Mouse (Mus musculus) natural killer cell, adult 2 months (primary cell): Measurements from ENCODE around the gene Rbfox1.

Source experiments
- DNase-seq, 2 experiments: peaks; one replicate each; pipeline ENCODE4 v3.0.0; 2022; ENCODE audit warnings: low spot score in 2 of 2

The Rbfox1 gene

GRCm38 (mm10) chr16:6095604-6096372, 210.6 kb downstream of the Rbfox1 start:
- DNase-seq, result no peak

- no peak for DNase-seq
Measured at GRCm38 (mm10) chr16:6097244-6098040, 212.3 kb downstream of the Rbfox1 start.

GRCm38 (mm10) chr16:6098116-6098515, 213.0 kb downstream of the Rbfox1 start:
- DNase-seq, result no peak

- DNase-seq, result no peak
Measured at GRCm38 (mm10) chr16:6099598-6099997, 214.4 kb downstream of the Rbfox1 start.

GRCm38 (mm10) chr16:6100421-6100877, 215.3 kb downstream of the Rbfox1 start:
- no peak for DNase-seq

GRCm38 (mm10) chr16:6103713-6104112, 218.6 kb downstream of the Rbfox1 start:
- no peak for DNase-seq

- no peak for DNase-seq
Measured at GRCm38 (mm10) chr16:6110121-6110520, 225.0 kb downstream of the Rbfox1 start.

- no peak for DNase-seq
Measured at GRCm38 (mm10) chr16:6113836-6114475, 228.8 kb downstream of the Rbfox1 start.

GRCm38 (mm10) chr16:6119472-6119871, 234.3 kb downstream of the Rbfox1 start:
- DNase-seq, result no peak

- DNase-seq, result no peak
Measured at GRCm38 (mm10) chr16:6121232-6121631, 236.1 kb downstream of the Rbfox1 start.

GRCm38 (mm10) chr16:6122859-6123258, 237.7 kb downstream of the Rbfox1 start:
- no peak for DNase-seq

- DNase-seq, result no peak
Measured at GRCm38 (mm10) chr16:6128314-6128713, 243.2 kb downstream of the Rbfox1 start.

- no peak for DNase-seq
Measured at GRCm38 (mm10) chr16:6135016-6135415, 249.9 kb downstream of the Rbfox1 start.

- DNase-seq, result no peak
Measured at GRCm38 (mm10) chr16:6139432-6139831, 254.3 kb downstream of the Rbfox1 start.

GRCm38 (mm10) chr16:6147957-6148356, 262.8 kb downstream of the Rbfox1 start:
- DNase-seq, result no peak

GRCm38 (mm10) chr16:6149345-6149744, 264.2 kb downstream of the Rbfox1 start:
- DNase-seq, result no peak

GRCm38 (mm10) chr16:6155556-6155955, 270.4 kb downstream of the Rbfox1 start:
- DNase-seq, result no peak

- no peak for DNase-seq
Measured at GRCm38 (mm10) chr16:6164476-6164875, 279.3 kb downstream of the Rbfox1 start.

- DNase-seq, result no peak
Measured at GRCm38 (mm10) chr16:6169346-6169745, 284.2 kb downstream of the Rbfox1 start.

- no peak for DNase-seq
Measured at GRCm38 (mm10) chr16:6180819-6181218, 295.7 kb downstream of the Rbfox1 start.

GRCm38 (mm10) chr16:6182329-6182728, 297.2 kb downstream of the Rbfox1 start:
- no peak for DNase-seq

GRCm38 (mm10) chr16:6192358-6192757, 307.2 kb downstream of the Rbfox1 start:
- DNase-seq, result no peak
